Mouse (Mus musculus) gastrocnemius, adult 18-20 months (tissue): ENCODE results near the gene Cntln. TPM values are rescaled to one million over a fixed set of nuclear protein-coding genes. Genes with fewer than 3 reads are reported as not detected.

Source experiments
- total RNA-seq, 2 experiments: library from RNA; stranded (reverse); gene quantifications; 2 replicates each; pipeline ENCODE4 v1.2.3; 2021

The Cntln gene
- total RNA-seq, 2 experiments from 2014 or later = 1.0 to 1.4 TPM

Other genes with a start within 250 kb of the Cntln start
- gene Bnc2, start 209.0 kb upstream of the Cntln start, total RNA-seq = 10 to 100 TPM in 1 of 2 experiments, 1 to 10 TPM in 1; 8.5 to 15.1 TPM